Mouse (Mus musculus) neural tube, embryonic 14.5 days (tissue): Measurements from ENCODE around the gene Izumo1. TPM values are rescaled to one million over a fixed set of nuclear protein-coding genes. Genes with fewer than 3 reads are reported as not detected.
"Not testable (repeated sequence)": the region's sequence is repeated elsewhere in the genome, so short reads cannot be mapped to it uniquely, and the experiment has no call there.

Experiments
- ATAC-seq: fragments of 200-750 bp; cut with Nextera tagmentation; 2 replicates; pipeline ENCODE4 v1.8.0; 2017; ENCODE audit warnings: low read depth, mild to moderate bottlenecking, moderate TSS enrichment, moderate library complexity
- H3K27ac ChIP-seq: fragments of 300-500 bp; sonication (generic); 2 replicates; pipeline ENCODE4 v1.5.1; 2014; ENCODE audit warnings: low read depth, mild to moderate bottlenecking, control low read depth, low read length, moderate library complexity, mixed read lengths
- H3K27me3 ChIP-seq: fragments of 300-500 bp; sonication (generic); 2 replicates; pipeline ENCODE4 v1.6.1; 2014; ENCODE audit warnings: low read length; ENCODE audit not compliant: control insufficient read depth, insufficient read depth
- H3K36me3 ChIP-seq: fragments of 300-500 bp; sonication (generic); 2 replicates; pipeline ENCODE4 v1.6.1; 2014; ENCODE audit warnings: low read length, mixed read lengths; ENCODE audit not compliant: control insufficient read depth, insufficient read depth
- H3K4me1 ChIP-seq: fragments of 300-500 bp; sonication (generic); 2 replicates; pipeline ENCODE4 v1.6.1; 2014; ENCODE audit warnings: low read length; ENCODE audit not compliant: control insufficient read depth, insufficient read depth
- H3K4me2 ChIP-seq: fragments of 300-500 bp; sonication (generic); 2 replicates; pipeline ENCODE4 v1.6.1; 2014; ENCODE audit warnings: mild to moderate bottlenecking, low read depth, low read length, control low read depth
- H3K4me3 ChIP-seq: fragments of 300-500 bp; sonication (generic); 2 replicates; pipeline ENCODE4 v1.5.1; 2014; ENCODE audit warnings: low read depth, low read length, control low read depth, mixed read lengths
- H3K9ac ChIP-seq: fragments of 300-500 bp; sonication (generic); replicated peaks from 2 replicates; pipeline ENCODE4 v1.6.1; 2014; ENCODE audit warnings: low read depth, mild to moderate bottlenecking, control low read depth, low read length, mixed read lengths
- H3K9me3 ChIP-seq: fragments of 300-500 bp; sonication (generic); 2 replicates; pipeline ENCODE4 v1.6.1; 2016; ENCODE audit warnings: low read length; ENCODE audit not compliant: control insufficient read depth
- WGBS: fragments of 180-500 bp; shearing (Covaris S2); extraction: QIAGEN DNeasy Blood & Tissue Kit; methylation state at CpG from one replicate; pipeline ENCODE4 v1.1.7; 2014; 5-methylcytosine and 5-hydroxymethylcytosine counted together
- polyA plus RNA-seq: library from polyadenylated mRNA; unstranded; fragments of >200 nt; fragmentation: Nextera tagmentation; extraction: Ambion mirVana; gene quantifications from 2 replicates; pipeline ENCODE4 v1.2.1, GENCODE M21; 2014

Gene Izumo1
- polyA plus RNA-seq, 1 experiment from 2014 or later, result not detected

GRCm38 (mm10) chr7:45644183-45644582 is 22.6 kb downstream of the Izumo1 start:
- H3K9me3 ChIP-seq, result no peaks in the 10 kb centered on the region
- peak overlapping the region; percentile 59 for H3K4me2 ChIP-seq
- peak overlapping the region; percentile 57 for H3K27ac ChIP-seq
- no peaks in the 10 kb centered on the region for H3K36me3 ChIP-seq
- WGBS, result 2% methylated on average over 18 of the region's 18 CpGs
- no peaks in the 10 kb centered on the region for H3K27me3 ChIP-seq
- H3K9ac ChIP-seq, result peak overlapping the region; percentile 46; the same call in 1 of the 2 replicates
- H3K4me1 ChIP-seq, result peaks cover 14% of the 10 kb centered on the region
- H3K4me3 ChIP-seq, result peak overlapping the region; percentile 20
- ATAC-seq, result peak; percentile 42

- Histone ChIP-seq H3K36me3 (no peaks in the 10 kb centered on the region), H3K4me2 (peak overlapping the region; percentile 59; the same call in 1 of the 2 replicates), H3K4me1 (peaks cover 14% of the 10 kb centered on the region), H3K9ac (0 out of 2 replicates have a peak overlapping the region, but pooled peaks have one; percentile 16), H3K9me3 (no peaks in the 10 kb centered on the region), H3K4me3 (peak overlapping the region; percentile 20; the same call in 1 of the 2 replicates), H3K27me3 (no peaks in the 10 kb centered on the region), H3K27ac (peak overlapping the region; percentile 57)
- 69% methylated on average over 6 of the region's 6 CpGs for WGBS
- no peak for ATAC-seq
These were observed 23.4 kb downstream of the Izumo1 start for GRCm38 (mm10) chr7:45644872-45645590.

GRCm38 (mm10) chr7:45645591-45645971 is 24.0 kb downstream of the Izumo1 start:
- H3K4me2 ChIP-seq, result no peak overlapping the region
- WGBS, result 44% methylated on average over 7 of the region's 7 CpGs
- no peak for ATAC-seq
- no peak overlapping the region for H3K4me3 ChIP-seq
- H3K27me3 ChIP-seq, result no peaks in the 10 kb centered on the region
- H3K36me3 ChIP-seq, result no peaks in the 10 kb centered on the region
- no peaks in the 10 kb centered on the region for H3K9me3 ChIP-seq
- H3K27ac ChIP-seq, result no peak overlapping the region
- peaks cover 14% of the 10 kb centered on the region for H3K4me1 ChIP-seq
- H3K9ac ChIP-seq, result no peak overlapping the region

- Histone ChIP-seq H3K4me1 (peaks cover 14% of the 10 kb centered on the region), H3K27me3 (no peaks in the 10 kb centered on the region), H3K9me3 (no peaks in the 10 kb centered on the region), H3K36me3 (no peaks in the 10 kb centered on the region), H3K4me3 (no peak overlapping the region), H3K4me2 (no peak overlapping the region), H3K9ac (no peak overlapping the region), H3K27ac (no peak overlapping the region)
- no peak for ATAC-seq
- 82% methylated on average over 4 of the region's 4 CpGs for WGBS
These were observed 25.1 kb downstream of the Izumo1 start for GRCm38 (mm10) chr7:45646671-45647070.

- Histone ChIP-seq H3K27ac (no peak overlapping the region), H3K27me3 (no peaks in the 10 kb centered on the region), H3K4me1 (peaks cover 5% of the 10 kb centered on the region; the same call in 1 of the 2 replicates), H3K4me2 (no peak overlapping the region), H3K36me3 (no peaks in the 10 kb centered on the region), H3K9me3 (no peaks in the 10 kb centered on the region), H3K9ac (no peak overlapping the region), H3K4me3 (no peak overlapping the region)
- no peak for ATAC-seq
- 78% methylated on average over 8 of the region's 8 CpGs for WGBS
These were observed 27.7 kb downstream of the Izumo1 start for GRCm38 (mm10) chr7:45649351-45649750.

GRCm38 (mm10) chr7:45650484-45650883 is 28.9 kb downstream of the Izumo1 start:
- not testable (repeated sequence) for H3K36me3 ChIP-seq, H3K9me3 ChIP-seq, H3K9ac ChIP-seq, H3K4me3 ChIP-seq, H3K27me3 ChIP-seq, H3K27ac ChIP-seq, H3K4me2 ChIP-seq, H3K4me1 ChIP-seq, ATAC-seq
- WGBS, result 98% methylated on average over 19 of the region's 20 CpGs

GRCm38 (mm10) chr7:45654424-45655047 is 32.9 kb downstream of the Izumo1 start:
- Histone ChIP-seq H3K36me3 (no peaks in the 10 kb centered on the region), H3K9me3 (no peaks in the 10 kb centered on the region), H3K9ac (no peak overlapping the region), H3K4me2 (no peak overlapping the region; the same call in 1 of the 2 replicates), H3K4me3 (no peak overlapping the region), H3K27ac (no peak overlapping the region), H3K27me3 (no peaks in the 10 kb centered on the region), H3K4me1 (no peaks in the 10 kb centered on the region)
- ATAC-seq, result no peak
- WGBS, result 43% methylated on average over 17 of the region's 17 CpGs

- 84% methylated on average over 11 of the region's 11 CpGs for WGBS
- Histone ChIP-seq H3K9ac (no peak overlapping the region), H3K4me1 (no peaks in the 10 kb centered on the region), H3K36me3 (no peaks in the 10 kb centered on the region), H3K9me3 (no peaks in the 10 kb centered on the region), H3K4me2 (no peak overlapping the region), H3K4me3 (no peak overlapping the region), H3K27ac (no peak overlapping the region), H3K27me3 (no peaks in the 10 kb centered on the region)
- no peak for ATAC-seq
These were observed 39.3 kb downstream of the Izumo1 start for GRCm38 (mm10) chr7:45660746-45661478.

- not testable (repeated sequence) for H3K4me3 ChIP-seq, H3K9ac ChIP-seq, H3K27ac ChIP-seq, H3K27me3 ChIP-seq, H3K4me1 ChIP-seq, H3K9me3 ChIP-seq, H3K4me2 ChIP-seq, H3K36me3 ChIP-seq, ATAC-seq
- 87% methylated on average over 6 of the region's 6 CpGs for WGBS
These were observed 40.1 kb downstream of the Izumo1 start for GRCm38 (mm10) chr7:45661702-45662101.
